Mouse (Mus musculus) bone marrow macrophage, adult 2 months (primary cell): ENCODE data around the gene Jmjd1c.

Experiments used
- CTCF ChIP-seq: IDR thresholded peaks from 2 replicates; pipeline ENCODE4 v1.5.1; 2012; ENCODE audit warnings: low read depth, mild to moderate bottlenecking, low read length, moderate library complexity
- POLR2A ChIP-seq: IDR thresholded peaks from 2 replicates; pipeline ENCODE4 v1.6.1; 2012; ENCODE audit warnings: mild to moderate bottlenecking, low read depth, low read length, borderline replicate concordance

DNA sequence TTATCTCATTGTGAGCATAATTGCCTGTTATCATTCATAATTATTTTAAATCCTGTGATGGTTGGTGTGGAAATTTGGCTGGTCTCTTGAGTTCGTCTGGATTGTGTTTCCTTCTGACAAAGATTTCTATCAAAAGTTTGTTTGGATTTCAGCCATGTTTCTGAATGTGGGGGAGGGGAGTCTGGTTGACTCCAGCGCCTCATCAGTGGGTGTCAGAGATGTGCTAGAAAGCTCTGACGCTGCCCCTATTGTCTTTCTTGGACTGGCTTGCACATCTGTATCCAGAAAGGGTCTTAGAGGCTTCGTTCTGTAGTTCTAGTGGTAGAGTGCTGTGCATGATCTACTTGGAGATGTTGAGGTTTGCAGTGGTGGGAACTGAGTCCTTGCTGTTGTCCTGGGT lies 24.3 kb downstream of the Jmjd1c start:
- TF ChIP-seq CTCF (no peak), POLR2A (no peak)
